Mouse (Mus musculus): Measurements from ENCODE around the gene Hyal3. TPM values are rescaled to one million over a fixed set of nuclear protein-coding genes. Genes with fewer than 3 reads are reported as not detected.
"Not testable (repeated sequence)": the region's sequence is repeated elsewhere in the genome, so short reads cannot be mapped to it uniquely, and the experiment has no call there.

Hyal3 gene
- total RNA-seq, 2 experiments from 2014 or later = 0.78 to 1.4 TPM

- intact Hi-C loops (cut with DNase I) = no loop called here
- peak; percentile 81 to 82 for DNase-seq (ENCODE audit: low spot score in 2 of 2)
Measured at GRCm38 (mm10) chr9:107568331-107569261, 12.0 kb upstream of the Hyal3 start.

DNA sequence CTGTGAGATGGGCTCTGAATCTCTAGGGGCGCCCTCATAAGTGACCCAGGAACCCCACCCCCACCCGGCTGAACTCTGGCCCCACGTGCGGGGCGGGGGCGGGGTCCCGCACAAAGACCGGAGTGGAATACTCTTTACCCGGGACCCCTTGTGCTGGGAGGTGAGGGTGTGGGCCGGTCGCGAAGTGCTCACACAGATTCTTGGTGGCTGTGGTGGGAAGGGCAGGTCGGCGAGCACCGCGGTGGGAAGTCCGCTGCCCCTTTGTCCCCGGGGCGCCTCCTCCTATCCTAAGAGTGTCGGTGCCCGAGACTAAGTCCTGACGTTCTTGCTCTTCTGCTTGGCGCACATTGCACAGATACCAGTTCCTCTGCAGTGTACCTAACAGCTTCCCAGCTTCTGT, 11.3 kb upstream of the Hyal3 start:
- DNase-seq (ENCODE audit: low spot score in 2 of 2) = no peak
- intact Hi-C loops (cut with DNase I) = no loop called here

GRCm38 (mm10) chr9:107570016-107570415, 10.6 kb upstream of the Hyal3 start:
- DNase-seq (ENCODE audit: low spot score in 2 of 2) = no peak
- intact Hi-C loops (cut with DNase I) = no loop called here

GRCm38 (mm10) chr9:107570845-107571244, 9.8 kb upstream of the Hyal3 start:
- DNase-seq (ENCODE audit: low spot score in 2 of 2) = no peak
- intact Hi-C loops (cut with DNase I) = no loop called here

- intact Hi-C loops (cut with DNase I) = no loop called here
- no peak for DNase-seq (ENCODE audit: low spot score in 2 of 2)
Measured at GRCm38 (mm10) chr9:107571534-107572326, 8.9 kb upstream of the Hyal3 start.

- no peak for DNase-seq (ENCODE audit: low spot score in 2 of 2)
- intact Hi-C loops (cut with DNase I) = no loop called here
Measured at GRCm38 (mm10) chr9:107572327-107572662, 8.3 kb upstream of the Hyal3 start.

- intact Hi-C loops (cut with DNase I); DNase-seq (ENCODE audit: low spot score in 2 of 2): not testable (repeated sequence)
Measured at GRCm38 (mm10) chr9:107573774-107574173, 6.8 kb upstream of the Hyal3 start.

- intact Hi-C loops (cut with DNase I) = no loop called here
- DNase-seq (ENCODE audit: low spot score in 2 of 2) = no peak
Measured at GRCm38 (mm10) chr9:107575579-107576356, 4.8 kb upstream of the Hyal3 start.

DNA sequence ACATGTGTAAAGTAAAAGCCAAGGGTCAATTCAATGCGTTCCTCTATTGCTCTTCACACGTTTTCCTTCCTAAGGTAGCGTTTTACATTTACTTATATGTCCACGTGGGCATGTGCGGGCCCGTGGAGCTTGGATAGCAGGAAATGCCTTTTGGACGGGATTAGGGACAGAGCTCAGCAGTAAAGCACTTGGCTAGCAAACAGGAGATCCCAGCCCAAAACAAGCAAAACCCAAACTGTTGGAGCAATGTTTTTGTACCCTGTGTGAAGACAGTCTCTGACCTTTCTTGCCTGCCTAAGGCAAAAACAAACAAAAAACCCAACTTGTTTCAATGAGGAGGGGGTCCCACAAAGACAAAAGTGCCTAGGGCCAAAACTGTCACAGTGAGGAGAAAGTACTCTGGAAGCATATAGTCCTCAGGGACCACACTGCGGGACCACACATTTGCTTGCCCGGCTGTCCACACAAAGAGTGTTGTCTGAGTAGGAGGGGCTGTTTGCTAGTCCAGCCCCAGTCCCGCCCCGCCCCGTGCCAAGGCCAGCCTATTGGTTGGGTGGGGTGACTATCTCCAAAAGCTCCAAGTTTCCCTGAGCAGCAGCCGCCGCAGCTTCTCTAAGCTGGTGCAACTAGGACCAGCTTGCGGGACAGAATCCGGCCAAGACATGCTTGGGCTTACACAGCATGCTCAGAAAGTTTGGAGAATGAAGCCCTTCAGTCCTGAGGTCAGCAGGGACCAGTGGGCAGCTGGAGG, 4.1 kb upstream of the Hyal3 start, which contains the start of gene Hyal1:
TSS of gene Hyal1 (plus strand) at position 571 of the 751 bp plus-strand sequence.
- DNase-seq (ENCODE audit: low spot score in 2 of 2) = peak in 1 of 2 experiments; percentile 57
- intact Hi-C loops (cut with DNase I) = no loop called here

DNA sequence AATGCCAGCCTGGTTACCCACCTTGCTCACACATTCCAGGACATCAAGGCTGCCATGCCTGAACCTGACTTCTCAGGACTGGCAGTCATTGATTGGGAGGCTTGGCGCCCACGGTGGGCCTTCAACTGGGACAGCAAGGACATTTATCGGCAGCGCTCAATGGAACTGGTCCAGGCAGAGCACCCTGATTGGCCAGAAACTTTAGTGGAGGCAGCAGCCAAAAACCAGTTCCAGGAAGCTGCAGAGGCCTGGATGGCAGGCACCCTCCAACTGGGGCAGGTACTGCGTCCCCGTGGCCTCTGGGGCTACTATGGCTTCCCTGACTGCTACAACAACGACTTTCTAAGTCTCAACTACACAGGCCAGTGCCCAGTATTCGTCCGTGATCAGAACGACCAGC, 2.7 kb upstream of the Hyal3 start:
- intact Hi-C loops (cut with DNase I) = no loop called here
- no peak for DNase-seq (ENCODE audit: low spot score in 2 of 2)

DNA sequence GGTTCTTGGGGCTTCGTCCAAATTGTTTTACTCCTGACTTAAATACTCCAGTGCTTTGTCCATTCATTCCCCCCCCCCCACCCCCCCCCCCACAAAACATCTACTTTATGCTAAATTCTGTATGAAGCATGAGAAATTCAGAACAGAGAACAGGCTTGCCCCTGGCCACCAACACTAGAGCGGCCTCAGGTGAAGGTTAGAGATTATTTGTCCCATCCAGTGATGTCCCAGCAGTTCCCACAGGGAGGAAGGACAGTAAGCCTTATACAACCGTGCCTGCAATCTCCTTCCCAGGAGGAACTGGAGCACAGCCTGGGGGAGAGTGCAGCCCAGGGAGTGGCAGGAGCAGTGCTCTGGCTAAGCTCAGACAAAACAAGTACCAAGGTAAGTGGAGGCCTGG, 2.0 kb upstream of the Hyal3 start, which contains the start of gene Naa80:
TSS of gene Naa80 (plus strand) at position 301 of the 400 bp plus-strand sequence.
- DNase-seq (ENCODE audit: low spot score in 2 of 2) = no peak
- intact Hi-C loops (cut with DNase I) = no loop called here

- no peak for DNase-seq (ENCODE audit: low spot score in 2 of 2)
- intact Hi-C loops (cut with DNase I) = no loop called here
Measured at GRCm38 (mm10) chr9:107579023-107579900, 1.4 kb upstream of the Hyal3 start.

DNA sequence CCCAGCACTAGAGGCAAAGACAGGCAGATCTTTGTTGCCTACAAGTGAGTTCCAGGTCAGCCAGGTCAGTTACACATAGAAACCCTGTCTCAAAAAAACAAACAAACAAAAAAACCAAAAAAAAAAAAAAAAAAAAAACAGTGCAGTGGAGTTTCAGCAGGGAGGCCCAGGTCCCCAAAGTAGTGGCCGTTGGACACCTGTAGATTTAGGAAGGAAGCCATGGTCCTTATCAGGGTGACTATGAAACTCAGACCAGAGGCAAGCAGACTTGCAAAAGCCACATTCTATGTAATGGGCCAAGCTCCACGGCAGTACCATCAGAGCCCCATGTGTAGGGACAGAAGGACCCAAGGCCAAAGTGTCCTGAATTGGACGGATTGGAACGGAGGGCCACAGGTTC, 966 bp downstream of the Hyal3 start:
- intact Hi-C loops (cut with DNase I) = no loop called here
- DNase-seq (ENCODE audit: low spot score in 2 of 2) = no peak

- no peak for DNase-seq (ENCODE audit: low spot score in 2 of 2)
- intact Hi-C loops (cut with DNase I) = no loop called here
Measured at GRCm38 (mm10) chr9:107582509-107583062, 2.0 kb downstream of the Hyal3 start.

DNA sequence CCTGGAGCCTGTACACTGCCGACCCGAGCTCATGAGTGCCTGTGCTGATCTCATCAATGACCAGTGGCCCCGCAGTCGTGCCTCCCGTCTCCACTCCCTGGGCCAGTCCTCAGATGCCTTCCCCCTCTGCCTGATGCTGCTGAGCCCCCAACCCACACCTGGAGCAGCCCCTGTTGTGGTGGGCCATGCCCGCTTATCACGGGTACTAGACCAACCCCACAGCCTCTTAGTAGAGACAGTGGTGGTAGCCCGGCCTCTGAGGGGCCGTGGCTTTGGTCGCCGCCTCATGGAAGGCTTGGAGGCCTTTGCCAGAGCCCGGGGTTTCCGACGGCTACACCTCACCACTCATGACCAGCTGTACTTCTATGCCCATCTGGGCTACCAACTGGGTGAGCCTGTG, 2.6 kb downstream of the Hyal3 start:
- intact Hi-C loops (cut with DNase I) = no loop called here
- DNase-seq (ENCODE audit: low spot score in 2 of 2) = no peak

DNA sequence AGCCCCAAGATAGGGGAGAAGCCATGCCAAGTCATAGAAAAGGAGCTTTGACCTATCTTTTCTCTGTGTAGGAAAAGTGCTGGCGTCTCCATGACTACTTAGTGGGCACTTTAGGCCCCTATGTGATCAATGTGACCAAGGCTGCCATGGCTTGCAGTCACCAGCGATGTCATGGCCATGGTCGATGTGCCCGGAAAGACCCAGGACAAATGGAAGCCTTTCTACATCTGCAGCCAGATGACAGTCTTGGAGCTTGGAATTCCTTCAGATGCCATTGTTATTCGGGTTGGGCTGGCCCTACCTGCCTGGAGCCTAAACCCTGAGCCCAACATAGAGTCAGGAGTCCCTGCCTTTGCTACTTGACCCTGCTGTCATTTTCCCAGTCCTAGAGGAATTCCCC, 5.9 kb downstream of the Hyal3 start:
- no peak for DNase-seq (ENCODE audit: low spot score in 2 of 2)
- intact Hi-C loops (cut with DNase I) = no loop called here

DNA sequence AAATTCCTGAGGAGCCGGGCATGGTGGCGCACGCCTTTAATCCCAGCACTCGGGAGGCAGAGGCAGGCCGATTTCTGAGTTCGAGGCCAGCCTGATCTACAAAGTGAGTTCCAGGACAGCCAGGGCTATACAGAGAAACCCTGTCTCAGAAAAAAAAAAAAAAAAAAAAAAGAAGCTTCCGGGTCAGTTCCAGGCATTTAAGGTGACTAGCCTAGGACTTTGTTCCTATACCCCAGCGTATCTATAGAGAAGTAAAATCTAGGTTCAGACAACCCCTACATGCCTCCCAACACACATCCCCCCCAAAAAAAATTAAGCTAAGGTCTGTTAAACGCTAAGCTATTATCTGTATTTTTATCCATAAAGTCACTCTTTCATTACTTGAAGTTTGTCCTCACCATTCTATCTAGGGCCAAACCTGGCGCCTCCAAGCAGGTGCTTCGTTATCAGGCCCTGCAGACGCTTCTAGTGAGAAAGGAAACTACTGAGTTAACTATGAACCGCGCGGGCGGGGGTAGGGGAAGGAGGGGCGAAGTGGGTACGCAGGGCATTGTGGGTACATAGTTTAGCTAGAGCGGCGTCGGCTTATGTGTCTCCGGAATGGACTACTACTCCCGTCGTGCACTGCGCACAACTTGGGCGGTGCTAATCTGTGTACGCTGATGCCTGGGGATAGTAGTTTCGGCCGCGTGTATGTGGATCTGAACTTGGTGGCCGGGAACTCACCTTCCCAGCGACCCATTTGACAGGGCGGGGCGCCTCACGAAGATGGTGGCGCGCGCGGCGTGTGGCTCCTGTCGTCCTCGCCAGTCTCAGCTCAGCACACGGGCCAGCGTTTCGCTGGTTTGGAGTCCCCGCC, 6.6 kb downstream of the Hyal3 start, which contains the start of gene Ifrd2:
TSS of gene Ifrd2 (plus strand) at position 669 of the 859 bp plus-strand sequence.
- intact Hi-C loops (cut with DNase I) = no loop called here
- peak; percentile 98 to 99 for DNase-seq (ENCODE audit: low spot score in 2 of 2)

All from left cerebral cortex, postnatal 14 days (tissue).